Mouse (Mus musculus) bone marrow, adult 2 months (tissue): ENCODE results near the gene Lgi4.

Experiments used
- CTCF ChIP-seq: fragments of 200-500 bp; IDR thresholded peaks from 2 replicates; pipeline ENCODE4 v1.5.1; 2011; ENCODE audit warnings: low read length, control low read depth; ENCODE audit not compliant: control insufficient read depth, insufficient read depth
- POLR2A ChIP-seq: fragments of 200-500 bp; IDR thresholded peaks from 2 replicates; pipeline ENCODE4 v1.6.1; 2011; ENCODE audit warnings: low read depth, mild to moderate bottlenecking, control low read depth, low read length, borderline replicate concordance; ENCODE audit not compliant: control insufficient read depth

- TF ChIP-seq POLR2A (no peak), CTCF (no peak)
Measured at GRCm38 (mm10) chr7:31089721-31090120, 30.6 kb downstream of the Lgi4 start.
